Mouse (Mus musculus) gastrocnemius, postnatal 10 days (tissue): ENCODE results near the gene Ntn4. TPM values are rescaled to one million over a fixed set of nuclear protein-coding genes. Genes with fewer than 3 reads are reported as not detected.

ENCODE experiments used
- total RNA-seq, 2 experiments: library from RNA; stranded (reverse); gene quantifications; 2 replicates each; pipeline ENCODE4 v1.2.3; 2021

The Ntn4 gene
- total RNA-seq, 2 experiments from 2014 or later: 10.3 to 12.3 TPM

Other genes with a start within 250 kb of the Ntn4 start
- gene Lta4h, start 187.3 kb upstream of the Ntn4 start, total RNA-seq: 10 to 100 TPM; 38.5 to 46.5 TPM
- under 1 TPM; 0.09 to 0.56 TPM for gene Hal, start 151.9 kb upstream of the Ntn4 start, total RNA-seq
- under 1 TPM in 1 of 2 experiments, not detected in 1; 0.18 TPM for gene Amdhd1, start 100.6 kb upstream of the Ntn4 start, total RNA-seq
- under 1 TPM; 0.07 to 0.09 TPM for gene Ccdc38, start 100.0 kb upstream of the Ntn4 start, total RNA-seq
- 10 to 100 TPM; 14.3 to 14.9 TPM for gene Snrpf, start 51.0 kb upstream of the Ntn4 start, total RNA-seq
- under 1 TPM; 0.47 to 0.61 TPM for gene Usp44, start 190.9 kb downstream of the Ntn4 start, total RNA-seq